Mouse (Mus musculus) activated CD4-positive, CD25-positive, alpha-beta regulatory T cell (primary cell): ENCODE measurements around the gene Coa6. TPM values are rescaled to one million over a fixed set of nuclear protein-coding genes. Genes with fewer than 3 reads are reported as not detected.

ENCODE experiments used
- polyA plus RNA-seq, 2 experiments: library from polyadenylated mRNA; unstranded; fragments of 100-300 nt; shearing (Covaris generic); gene quantifications; one replicate each; pipeline ENCODE4 v1.2.1; 2017

Coa6 gene
- 10 to 100 TPM; 54.9 to 62.6 TPM for polyA plus RNA-seq

GRCm38 (mm10) chr8:126422174-126422919, at the start of gene Coa6:
Coa6 (plus strand) TSS chr8:126422515.

DNA sequence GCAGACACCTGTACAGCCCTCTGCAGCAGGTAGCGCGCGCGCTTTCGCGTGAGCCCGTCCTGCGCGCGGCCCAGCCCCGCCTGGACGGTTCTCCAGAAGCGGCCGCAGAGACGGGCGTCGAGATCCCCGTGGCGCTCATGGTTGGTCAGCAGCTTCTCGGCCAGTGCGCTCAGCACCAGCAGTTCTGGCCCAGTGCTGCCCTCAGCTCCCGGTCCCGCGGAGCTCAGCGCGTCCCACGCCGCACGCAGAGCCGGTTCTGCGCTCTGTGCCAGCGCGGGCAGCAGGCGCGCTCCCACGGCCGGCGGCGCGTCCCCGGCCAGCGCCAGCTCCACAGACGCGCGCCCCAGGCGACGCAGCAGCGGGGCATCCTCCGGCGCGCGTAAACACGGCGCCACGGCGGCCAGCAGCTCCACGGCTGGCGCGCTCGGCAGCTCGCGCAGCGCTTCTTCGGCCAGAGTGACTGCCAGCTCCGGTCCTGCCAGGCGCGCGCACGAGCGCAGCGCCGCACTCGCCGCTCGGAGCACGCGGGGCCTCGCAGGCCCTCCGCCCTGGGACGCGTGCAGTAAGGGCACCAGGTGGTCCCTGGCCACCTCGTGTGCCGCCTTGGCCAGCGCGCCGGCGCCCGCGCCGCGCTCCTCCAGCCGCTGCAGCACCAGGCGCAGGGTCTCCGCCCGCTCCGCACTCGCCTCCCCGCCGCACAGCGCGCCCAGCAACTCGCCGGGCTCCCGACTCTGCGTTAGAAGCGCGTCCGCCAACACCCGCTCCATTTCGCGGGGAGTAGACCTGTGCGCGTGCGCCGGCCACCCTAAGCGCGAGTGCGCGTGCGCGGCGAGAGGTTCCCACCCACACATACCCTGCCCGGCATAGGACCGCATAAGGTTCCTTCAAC, 52.2 kb downstream of the Coa6 start, which contains the start of gene Tarbp1:
Tarbp1 (minus strand) TSS at position 767 of the 889 bp plus-strand sequence.

Other genes starting within 250 kb of the Coa6 start
- gene Slc35f3, start 124.0 kb upstream of the Coa6 start, polyA plus RNA-seq: not detected
- 1 to 10 TPM; 5.0 to 6.6 TPM for gene Tarbp1, start 52.5 kb downstream of the Coa6 start, polyA plus RNA-seq
- gene Irf2bp2, start 171.5 kb downstream of the Coa6 start, polyA plus RNA-seq: 10 to 100 TPM; 56.8 to 60.2 TPM